Mouse (Mus musculus) naive thymus-derived CD4-positive, alpha-beta T cell, adult 2 months (primary cell): ENCODE measurements around the gene Schip1.

ENCODE experiments used
- DNase-seq: peaks from one replicate; pipeline ENCODE4 v3.0.0-alpha.2; 2011; ENCODE audit warnings: low read depth

Schip1 gene

DNA sequence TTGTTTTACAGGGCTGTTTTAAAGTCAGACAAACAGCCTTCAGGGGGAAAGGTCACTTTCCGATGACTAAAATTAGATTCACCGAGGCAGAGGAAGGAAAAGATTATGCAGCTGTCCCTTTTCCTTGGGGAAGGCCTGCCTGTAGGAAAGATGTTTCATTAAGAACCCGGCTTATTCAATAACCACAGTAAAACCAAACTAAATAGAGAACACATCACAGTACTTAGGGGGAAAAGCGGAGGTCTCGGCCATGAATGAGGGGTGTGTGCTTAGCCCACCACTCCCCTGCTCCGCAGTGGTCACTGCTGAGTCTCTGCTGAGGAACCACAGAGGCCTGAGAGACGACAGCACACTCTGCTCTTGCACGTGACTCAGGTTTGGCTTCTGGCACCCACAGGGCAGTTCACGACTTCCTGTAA, 522.1 kb downstream of the Schip1 start:
- DNase-seq = no peak

DNA sequence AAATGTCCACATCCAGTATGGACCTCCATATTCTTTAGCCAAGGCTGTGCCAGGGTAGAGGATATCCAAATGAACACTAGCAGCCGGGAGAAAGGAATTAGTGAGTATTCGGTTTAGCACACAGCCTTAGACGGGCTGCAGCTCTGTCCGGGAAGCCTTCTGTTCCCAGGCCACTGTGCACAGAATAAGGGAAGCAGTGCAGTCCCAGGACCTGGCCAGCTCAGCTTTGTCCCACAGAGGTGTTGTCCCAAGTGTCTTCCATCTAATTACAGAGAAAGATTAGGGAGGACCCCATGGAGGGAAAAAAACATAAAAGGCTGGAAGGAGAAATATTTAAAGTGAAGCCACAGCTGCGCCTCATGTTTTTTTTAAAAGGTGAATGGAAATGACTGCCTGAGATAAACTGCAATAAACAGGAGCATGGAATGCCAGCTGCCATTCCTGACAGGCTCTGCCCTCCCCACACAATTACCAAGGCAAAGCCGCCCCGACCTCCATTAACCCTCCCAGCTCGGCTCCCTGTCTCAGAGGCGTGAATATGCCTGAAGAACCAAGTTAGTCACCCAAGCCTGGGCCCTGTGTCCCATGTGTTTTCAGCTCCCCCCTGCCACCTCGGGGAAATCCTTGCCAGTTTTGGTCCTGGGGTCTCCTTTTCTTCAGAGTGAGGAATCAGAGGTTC, 523.1 kb downstream of the Schip1 start:
- no peak for DNase-seq

DNA sequence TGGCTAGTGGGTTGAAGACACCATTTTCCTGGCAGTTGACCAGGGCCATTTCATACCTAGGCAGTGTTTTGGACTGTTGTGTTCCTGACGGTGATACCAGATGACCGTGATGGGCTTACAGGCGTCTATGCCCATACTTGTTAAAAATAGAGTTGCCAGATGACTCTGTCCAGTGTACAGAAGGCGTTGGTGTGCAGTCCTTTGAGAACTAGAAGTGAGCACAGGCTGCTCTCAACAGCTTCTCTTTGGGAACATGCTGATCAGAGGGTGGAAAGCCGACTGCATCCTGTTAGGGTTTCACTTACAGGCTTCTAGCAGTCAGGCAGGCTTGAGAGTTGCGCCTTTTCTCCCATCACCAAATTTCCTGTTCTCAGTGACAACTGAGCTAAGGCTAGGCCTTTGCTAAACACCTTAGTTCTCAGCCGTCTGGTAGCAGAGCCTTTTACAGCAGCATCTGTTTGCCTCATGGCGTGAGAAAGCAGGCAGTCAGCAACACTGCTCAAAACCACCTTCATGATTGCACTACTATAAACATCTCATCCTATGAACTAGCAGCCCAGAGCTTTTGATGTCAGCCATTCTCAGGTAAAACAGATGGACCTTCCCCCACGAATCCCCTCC, 524.7 kb downstream of the Schip1 start:
- no peak for DNase-seq

DNA sequence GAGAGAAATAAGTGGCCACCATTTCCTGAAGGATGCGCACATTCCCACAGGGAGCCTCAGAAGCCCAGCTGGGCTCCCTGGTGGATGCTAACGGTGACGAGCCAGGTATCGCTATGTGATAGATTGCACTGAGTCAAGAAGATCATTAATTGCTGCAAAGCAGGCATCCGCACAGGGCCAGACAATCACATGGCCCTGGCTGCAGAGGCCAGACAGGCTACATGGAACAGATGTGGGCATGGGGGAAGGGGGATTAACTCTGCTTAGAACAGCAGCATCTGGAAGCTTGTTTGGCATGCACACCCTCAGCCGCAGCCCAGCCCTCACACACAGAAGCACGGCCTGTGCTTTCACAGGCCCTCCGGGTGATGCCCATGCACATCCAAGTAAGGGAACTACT, 525.8 kb downstream of the Schip1 start:
- DNase-seq = no peak

DNA sequence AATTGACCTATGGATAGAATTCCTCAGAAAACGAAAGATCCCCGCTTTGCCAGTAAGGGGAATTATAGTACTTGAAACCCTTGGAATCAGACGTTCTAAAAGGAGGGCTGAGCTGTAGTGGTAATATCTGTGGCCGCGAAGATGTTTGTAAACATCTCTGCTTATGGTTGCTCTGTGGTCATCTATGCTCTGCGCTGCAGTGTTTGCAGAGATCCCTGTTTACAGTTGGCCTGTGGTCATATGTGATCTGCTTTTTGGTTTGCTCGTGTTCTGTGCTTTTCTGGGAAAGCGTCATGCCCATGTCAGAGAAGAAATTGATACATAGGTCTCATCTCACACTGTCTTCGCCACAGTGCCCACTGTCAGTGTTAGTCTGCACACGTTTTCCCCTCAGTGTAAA, 528.0 kb downstream of the Schip1 start:
- DNase-seq = no peak

DNA sequence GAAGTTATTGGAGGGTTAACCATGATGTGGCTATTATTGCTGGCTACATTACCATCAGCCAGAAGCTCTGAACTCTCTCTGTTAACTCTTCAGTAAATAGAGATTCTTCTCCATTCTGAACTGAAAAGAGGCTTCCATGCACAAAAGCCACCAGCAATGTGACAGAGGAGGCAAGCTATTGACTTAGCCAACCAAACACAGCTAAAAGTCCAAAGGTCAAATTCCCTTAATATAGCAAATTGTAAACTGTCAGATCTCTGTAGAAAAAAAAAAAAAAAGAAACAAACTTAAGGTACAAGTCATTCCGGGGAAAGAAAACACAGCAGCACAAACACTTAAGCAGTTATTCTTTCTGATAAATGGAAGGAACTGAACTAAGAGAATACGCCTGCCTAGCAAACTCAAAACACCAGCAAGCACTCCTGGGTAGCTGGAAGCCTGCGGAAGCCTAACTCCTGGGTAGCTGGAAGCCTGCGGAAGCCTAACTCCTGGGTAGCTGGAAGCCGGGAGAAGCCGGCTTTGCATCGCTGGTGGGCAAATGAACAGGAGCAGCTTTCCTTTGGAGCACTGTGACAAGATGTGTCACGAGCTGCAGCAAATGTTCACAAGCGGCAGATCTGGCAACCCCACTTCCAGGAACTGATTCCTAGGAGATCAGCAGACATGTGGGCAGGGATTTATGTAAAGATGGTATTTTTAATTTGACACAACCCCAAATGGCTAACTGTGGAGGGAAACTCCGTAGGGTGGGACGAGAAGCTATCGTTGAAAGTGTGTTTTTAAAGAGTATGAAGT, 528.7 kb downstream of the Schip1 start:
- no peak for DNase-seq

DNA sequence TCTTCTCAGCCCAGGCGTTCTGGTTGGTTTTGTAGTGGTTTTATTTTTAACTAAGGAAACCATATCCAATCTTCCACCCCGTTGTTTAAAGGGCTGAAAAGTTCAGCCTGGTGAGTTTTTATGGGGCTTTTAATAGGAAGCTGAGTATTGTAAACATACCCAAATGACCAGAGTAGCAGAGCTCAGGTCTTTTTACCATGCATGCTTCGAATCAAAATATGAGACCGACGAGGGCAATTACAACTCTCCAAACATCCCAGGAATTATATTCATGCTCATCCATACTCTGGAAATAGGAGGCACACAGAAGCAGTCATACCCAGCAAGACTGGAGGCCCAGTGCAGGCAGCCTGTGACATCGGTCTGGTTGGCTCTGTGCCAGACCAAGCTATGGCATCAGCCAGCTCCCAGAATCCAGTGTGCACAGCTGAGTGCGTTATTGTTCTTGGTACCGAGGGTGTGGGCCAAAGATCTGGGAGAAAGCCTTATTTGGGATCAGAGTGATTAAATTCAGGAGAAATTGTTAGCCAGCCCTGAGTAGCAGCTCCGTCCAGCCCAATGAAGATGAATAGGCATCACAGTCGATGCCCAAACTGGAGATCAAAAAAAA, 530.8 kb downstream of the Schip1 start:
- no peak for DNase-seq

DNA sequence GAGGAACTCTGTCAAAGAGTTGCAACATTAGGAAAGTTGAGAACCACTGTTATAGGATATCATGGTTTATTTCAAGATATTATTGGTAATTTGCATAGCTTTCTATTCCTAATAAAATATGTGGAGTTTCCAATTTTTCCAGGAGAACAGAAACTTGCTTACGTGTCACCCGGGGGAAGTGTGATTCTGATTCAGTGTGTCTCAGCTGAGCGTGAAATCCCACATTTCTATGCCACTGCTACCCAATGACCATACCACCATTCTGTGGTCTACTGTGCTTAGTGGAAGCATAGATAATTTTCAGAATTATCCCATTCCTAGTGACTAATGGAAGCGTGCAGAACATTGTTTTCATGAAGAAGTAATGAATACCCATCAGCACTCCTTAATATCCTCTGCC, 532.3 kb downstream of the Schip1 start:
- no peak for DNase-seq

DNA sequence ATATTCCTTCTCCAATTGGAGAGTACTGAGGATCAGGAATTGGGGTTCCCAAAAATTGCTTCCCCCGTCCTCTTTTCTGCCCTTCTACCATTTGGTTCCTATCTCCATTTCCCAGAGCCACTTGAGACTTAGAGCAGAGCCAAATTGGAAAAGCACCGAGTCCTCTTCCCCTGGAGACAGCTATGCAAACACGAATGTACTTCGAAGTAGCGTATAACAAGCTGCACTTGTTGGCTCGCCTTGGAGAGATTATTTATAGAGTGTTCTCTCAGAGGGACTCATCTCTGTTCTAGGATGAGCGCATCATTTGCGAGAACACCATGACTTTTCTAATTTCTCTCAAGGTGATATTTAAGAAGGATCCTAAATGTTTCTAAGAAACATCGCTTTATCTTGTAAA, 538.3 kb downstream of the Schip1 start:
- DNase-seq = no peak

DNA sequence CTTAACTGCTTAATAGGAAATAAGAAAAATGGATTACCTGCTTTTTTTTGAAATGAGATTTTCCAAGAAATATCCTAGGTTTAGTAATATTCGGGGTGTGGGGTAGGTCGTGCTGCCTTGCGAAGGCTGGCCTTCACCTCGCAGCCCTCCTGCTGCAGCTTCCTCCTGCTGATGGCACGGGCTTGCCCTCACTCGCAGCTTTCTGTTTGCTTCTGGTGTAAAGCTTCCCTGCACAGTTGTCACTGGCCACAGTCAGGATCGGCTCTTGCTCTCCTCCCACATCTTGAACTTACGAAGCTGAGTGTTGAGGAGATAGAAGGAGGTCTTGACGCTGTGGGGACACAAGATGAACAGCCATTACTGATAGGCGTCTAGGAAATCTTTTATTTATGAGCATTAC, 539.9 kb downstream of the Schip1 start:
- DNase-seq = no peak

DNA sequence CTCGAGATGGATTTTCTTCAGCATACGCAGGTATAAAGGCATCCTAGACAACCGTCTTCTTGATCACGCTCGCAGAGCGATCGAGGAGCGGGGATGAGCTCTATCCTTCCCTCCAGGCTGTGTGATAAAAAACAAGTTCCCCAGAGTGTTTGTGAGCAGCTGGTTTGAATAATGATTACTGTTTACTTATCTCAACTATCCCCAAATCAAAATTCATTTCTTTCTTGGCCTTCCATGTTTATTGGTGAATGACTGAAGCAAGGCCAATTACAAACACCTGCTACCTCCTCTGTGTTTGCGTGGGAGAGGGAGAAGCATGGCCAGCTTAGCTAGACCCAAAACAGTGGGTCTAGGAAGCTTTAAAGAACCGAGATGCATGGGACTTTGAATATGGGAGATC, 540.4 kb downstream of the Schip1 start:
- DNase-seq = no peak

DNA sequence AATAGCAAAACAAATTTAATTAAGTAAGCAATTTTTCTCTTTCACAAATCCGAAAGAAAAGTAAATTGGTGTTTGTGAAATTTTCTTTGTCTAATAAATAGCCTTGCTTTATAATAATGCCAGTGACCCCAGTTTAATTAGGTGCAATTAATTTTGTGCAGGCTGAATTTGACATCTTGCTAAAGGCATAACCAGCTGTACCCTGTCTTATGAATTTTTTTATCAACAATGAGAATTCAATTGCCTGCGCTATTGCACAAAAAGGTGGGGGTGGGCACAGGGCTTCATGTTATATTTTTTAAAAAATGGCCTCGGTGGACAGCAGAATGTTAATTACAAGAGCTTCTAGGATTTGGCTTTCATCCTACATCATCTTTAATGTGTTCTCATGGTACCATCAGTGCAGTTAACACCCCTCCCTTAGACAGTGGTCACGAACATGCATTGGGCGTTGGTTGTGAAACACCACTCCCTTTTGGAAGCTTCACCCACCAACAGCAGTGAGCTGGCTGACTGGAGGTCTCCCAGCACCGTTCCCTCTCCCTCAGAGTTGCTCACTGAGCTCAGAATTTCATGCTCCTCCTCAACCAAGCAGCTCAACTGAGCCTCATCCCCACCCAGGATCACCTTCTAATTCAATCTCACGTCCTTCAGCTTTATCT, 541.5 kb downstream of the Schip1 start:
- DNase-seq = no peak

DNA sequence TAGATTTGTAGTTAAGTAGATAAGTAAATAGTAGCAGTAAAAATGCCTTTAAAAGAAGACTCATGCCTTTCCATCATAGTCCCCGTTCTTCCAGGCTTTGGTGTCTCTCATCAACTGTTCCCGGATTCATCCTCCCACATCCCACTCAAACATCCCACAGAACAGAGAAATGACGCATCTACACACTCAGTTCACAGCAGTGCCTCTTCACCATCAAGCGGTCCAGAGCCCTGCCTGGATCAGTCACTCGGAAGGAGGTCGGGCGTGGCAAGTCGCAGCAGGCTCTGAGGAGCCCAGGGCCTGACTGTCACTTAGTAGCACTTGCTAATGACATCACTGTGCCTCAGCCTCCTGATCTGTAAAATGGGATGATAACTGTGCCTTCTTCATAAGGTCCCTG, 542.1 kb downstream of the Schip1 start:
- no peak for DNase-seq

DNA sequence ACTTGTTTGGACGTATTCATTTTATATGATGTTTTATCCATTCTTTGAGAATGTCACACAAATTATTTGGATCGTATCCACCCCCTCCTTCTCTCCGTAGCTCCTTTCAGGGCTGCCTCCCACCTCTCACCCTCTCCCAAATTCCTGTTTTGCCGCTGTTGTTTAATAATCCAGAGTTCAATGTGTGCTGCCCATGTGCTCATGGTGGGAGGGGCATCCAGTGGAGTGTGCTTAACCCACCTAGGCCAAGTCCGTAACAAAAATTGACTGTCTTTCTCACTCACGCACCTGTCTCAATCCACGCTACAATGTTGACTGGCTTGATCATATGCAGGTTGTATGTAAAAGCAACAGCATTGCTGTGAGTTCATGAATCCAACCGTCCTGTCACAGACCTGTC, 542.7 kb downstream of the Schip1 start:
- no peak for DNase-seq

DNA sequence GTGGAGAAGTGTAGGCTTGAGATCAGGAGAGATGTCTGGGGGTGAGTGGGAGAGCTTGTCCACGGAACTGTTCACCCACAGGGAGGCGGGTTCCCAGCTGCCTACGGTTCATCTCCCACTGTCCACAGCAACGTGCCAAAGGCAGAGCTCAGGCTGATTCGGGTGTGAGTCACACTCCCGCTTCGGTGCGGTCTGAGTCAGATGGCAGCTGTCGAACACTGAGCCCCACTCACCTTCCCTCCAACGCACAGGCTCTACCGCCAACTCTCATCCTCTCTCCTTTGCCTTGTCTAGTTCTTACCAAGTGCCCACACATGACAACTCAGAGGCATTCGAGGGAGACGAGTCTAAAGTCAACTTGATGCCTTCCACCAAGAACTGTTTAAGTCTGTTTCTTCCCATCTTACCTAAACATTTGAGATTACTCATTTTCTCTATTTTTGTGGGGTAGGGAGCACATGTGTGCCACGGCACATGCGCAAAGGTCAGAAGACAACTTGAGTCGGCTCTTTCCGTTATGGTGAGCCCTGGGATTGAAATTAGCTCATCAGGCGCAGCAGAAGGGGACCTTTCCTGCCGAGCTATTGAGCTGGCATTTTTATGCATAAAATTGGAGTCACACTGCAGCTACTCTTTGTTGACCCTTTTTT, 544.4 kb downstream of the Schip1 start:
- DNase-seq = no peak

DNA sequence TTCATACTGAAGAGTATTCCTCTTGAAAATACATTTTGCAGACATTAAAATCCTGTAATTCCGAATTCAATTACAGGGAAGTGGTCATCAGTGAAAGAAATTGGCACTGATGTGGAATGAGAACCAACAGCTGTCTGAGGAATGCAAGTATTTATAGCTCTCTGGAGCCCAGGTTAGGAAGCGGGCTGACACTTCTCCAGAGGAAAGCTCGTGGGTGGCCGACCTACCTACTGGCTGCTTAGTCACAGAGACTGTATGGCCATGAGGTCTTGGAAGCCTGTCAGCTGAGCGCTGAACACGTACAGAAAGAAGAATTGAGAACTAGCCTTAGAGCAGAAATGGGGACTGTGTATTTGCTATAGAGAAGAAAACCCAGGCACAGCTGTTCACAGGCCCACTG, 545.4 kb downstream of the Schip1 start:
- DNase-seq = no peak

DNA sequence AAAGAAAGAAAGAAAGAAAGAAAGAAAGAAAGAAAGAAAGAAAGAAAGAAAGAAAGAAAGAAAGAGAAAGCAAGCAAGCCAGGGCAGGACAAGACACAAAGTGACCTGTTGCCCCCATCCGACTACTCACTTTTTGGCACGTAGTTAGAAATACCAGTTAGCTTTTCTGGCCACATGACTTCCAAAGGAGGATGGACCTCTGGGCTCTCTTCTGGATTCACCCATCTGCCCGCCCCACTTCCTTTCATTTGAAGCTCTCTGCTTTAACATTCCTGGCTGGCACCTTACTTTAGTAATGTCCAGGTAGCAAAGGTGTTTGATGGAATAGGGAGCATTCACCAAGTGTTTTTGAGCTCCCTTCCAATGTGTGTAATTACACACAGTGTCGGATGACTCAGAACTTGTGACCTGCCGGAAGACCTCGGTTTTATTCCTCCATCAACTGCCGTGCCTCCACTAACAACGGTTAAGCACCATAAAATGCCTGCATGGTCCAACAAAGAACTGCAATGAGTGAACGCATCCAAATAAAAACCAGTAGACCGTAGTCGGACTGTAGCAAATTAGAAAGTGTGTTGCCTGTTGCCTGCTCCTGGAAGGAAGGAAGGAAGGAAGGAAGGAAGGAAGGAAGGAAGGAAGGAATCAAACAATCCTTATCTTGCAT, 546.1 kb downstream of the Schip1 start:
- no peak for DNase-seq

DNA sequence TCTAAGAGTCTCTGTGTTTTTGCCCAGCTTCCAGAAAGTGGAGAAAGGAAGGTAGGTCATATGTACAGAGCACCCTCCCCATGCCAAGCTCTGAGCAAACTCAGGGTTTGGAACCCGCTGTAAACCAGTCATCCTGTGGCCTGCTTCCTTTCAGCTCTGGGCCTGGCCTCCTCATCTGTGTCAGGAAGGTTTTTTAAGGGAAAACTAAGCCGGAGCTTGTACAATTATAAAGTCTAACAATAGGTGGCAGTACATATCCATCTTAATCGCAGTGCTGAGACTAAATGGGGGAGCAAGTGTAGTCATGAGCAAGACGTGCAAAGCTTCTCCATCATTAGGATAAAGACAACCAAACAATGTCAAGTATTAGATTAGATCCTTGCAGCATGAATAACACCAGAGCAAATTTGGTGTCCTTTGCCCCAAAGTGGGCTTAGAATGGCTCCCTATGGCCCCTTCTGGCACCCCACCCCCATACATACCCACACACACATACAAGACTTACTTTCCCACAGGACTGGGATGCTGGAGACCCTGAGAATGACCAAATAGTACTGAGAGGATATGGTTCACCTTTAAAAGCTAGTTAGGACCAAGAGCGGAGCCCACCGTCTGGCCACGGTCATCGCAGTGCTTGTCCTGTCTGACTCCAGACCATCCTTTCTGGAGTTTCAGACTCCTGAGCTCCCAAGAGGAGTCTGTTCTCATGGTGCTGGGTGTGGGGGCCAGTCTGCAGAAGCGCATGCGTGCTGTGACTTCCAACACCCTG, 550.6 kb downstream of the Schip1 start:
- peak; percentile 76 for DNase-seq

DNA sequence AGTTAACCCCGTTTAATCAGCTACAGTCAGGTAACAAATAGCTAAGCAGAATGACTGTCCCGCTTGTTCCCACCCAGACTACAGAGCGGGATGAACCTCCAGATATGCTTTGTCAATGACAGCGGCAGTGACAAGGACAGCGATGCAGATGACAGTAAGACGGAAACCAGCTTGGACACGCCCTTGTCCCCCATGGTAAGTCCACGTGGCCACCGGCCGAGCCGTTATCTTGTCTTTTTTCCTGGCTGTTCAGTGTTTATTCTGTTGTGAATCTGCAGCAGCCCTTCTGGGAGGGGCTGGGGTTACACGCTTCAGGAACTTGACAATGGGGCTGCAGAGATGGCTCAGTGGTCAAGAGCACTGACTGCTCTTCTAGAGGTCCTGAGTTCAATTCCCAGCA, 551.8 kb downstream of the Schip1 start:
- DNase-seq = no peak

DNA sequence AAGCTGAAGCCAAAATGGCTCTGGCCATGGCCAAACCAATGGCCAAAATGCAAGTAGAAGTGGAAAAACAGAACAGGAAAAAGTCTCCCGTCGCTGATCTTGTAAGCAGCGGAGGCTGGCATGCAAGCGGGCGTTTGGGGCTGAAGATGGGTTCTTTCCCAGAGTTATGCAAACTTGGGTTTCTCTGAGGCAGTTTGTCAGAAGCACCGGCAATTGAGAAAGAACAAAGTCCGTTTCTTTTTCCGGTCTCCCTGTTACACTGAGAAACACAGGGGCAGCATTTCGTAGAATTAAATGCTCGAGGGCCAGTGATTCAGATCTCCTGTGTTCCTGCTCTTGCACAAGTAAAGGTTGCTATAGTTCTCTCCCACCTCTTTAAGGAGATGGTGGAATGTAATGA, 553.1 kb downstream of the Schip1 start:
- no peak for DNase-seq

DNA sequence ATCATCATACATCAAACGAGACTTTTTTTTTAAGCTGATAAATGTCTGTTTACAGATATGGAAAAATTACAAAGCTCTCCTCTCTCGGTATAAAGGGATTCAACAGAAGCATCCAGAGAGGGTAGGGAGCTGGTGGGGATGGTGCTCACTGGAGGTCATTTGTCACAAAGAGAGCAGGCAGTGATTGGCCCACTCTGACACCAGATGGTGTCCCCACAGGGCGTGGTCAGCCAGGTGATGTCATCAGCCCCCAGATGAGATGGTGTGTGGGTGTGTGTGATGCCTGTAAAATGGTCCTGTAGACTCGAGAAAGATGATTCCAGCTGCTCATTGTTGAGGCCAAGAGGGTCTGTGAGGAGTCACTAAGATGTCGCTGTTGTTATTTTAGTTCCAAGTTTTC, 554.5 kb downstream of the Schip1 start:
- DNase-seq = no peak
